Mouse (Mus musculus) heart, adult 2 months (tissue): ENCODE data around the gene Zfp963. TPM values are rescaled to one million over a fixed set of nuclear protein-coding genes. Genes with fewer than 3 reads are reported as not detected.

Experiments used
- DNase-seq, 2 experiments: peaks; one replicate each; pipeline ENCODE4 v3.0.0; 2021
- H3K27ac ChIP-seq: fragments of 200-600 bp; 2 replicates; pipeline ENCODE4 v1.8.1; 2022
- H3K27me3 ChIP-seq: fragments of 200-500 bp; 2 replicates; pipeline ENCODE4 v1.6.1; 2012; ENCODE audit warnings: mild to moderate bottlenecking, low read length, inconsistent platforms, mixed read lengths; ENCODE audit not compliant: control insufficient read depth, insufficient read depth
- H3K36me3 ChIP-seq: fragments of 200-500 bp; 2 replicates; pipeline ENCODE4 v1.6.1; 2012; ENCODE audit warnings: low read length, inconsistent platforms; ENCODE audit not compliant: control insufficient read depth, insufficient read depth
- H3K4me1 ChIP-seq: fragments of 200-500 bp; 2 replicates; pipeline ENCODE4 v1.6.1; 2011; ENCODE audit warnings: low read length; ENCODE audit not compliant: control insufficient read depth, insufficient read depth
- H3K4me3 ChIP-seq: fragments of 200-600 bp; 2 replicates; pipeline ENCODE4 v1.8.1; 2022
- H3K79me2 ChIP-seq: fragments of 200-500 bp; replicated peaks from 2 replicates; pipeline ENCODE4 v1.6.1; 2012; ENCODE audit warnings: mild to moderate bottlenecking, inconsistent platforms, low read length, moderate library complexity, mixed read lengths; ENCODE audit not compliant: control insufficient read depth, insufficient read depth
- H3K9ac ChIP-seq: fragments of 200-500 bp; 2 replicates; pipeline ENCODE4 v1.6.1; 2012; ENCODE audit warnings: low read depth, mild to moderate bottlenecking, control low read depth, inconsistent platforms, low read length, mixed read lengths
- CTCF ChIP-seq: fragments of 200-600 bp; IDR thresholded peaks from 2 replicates; pipeline ENCODE4 v1.8.1; 2022; ENCODE audit warnings: antibody characterized with exemption, mild to moderate bottlenecking, moderate library complexity
- EP300 ChIP-seq: fragments of 200-500 bp; IDR thresholded peaks from 2 replicates; pipeline ENCODE4 v1.6.1; 2011; ENCODE audit warnings: low read depth, low read length, control low read depth; ENCODE audit not compliant: insufficient read depth
- POLR2A ChIP-seq: fragments of 200-500 bp; IDR thresholded peaks from 2 replicates; pipeline ENCODE4 v1.6.1; 2011; ENCODE audit warnings: mild to moderate bottlenecking, low read depth, low read length, control low read depth; ENCODE audit not compliant: insufficient read depth
- WGBS: fragments of 180-500 bp; shearing (Covaris S2); methylation state at CpG from one replicate; pipeline ENCODE4 v1.1.7; 2018; 5-methylcytosine and 5-hydroxymethylcytosine counted together
- intact Hi-C: fragments of 180-260 bp; cut with DNase I; formaldehyde crosslinking; loops from one replicate; pipeline ENCODE4 v1.15.1; 2025
- polyA plus RNA-seq: library from polyadenylated mRNA; depleted of rRNA; stranded (reverse); fragments of >200 nt; gene quantifications from 2 replicates; pipeline ENCODE4 v1.2.3, GENCODE M21; 2012
- total RNA-seq, 2 experiments: library from RNA; stranded (reverse); gene quantifications; 2 replicates each; pipeline ENCODE4 v1.2.3; 2021

Gene Zfp963
- total and polyA plus RNA-seq, 3 experiments, result 1.7 to 2.7 (median 2.5) TPM

DNA sequence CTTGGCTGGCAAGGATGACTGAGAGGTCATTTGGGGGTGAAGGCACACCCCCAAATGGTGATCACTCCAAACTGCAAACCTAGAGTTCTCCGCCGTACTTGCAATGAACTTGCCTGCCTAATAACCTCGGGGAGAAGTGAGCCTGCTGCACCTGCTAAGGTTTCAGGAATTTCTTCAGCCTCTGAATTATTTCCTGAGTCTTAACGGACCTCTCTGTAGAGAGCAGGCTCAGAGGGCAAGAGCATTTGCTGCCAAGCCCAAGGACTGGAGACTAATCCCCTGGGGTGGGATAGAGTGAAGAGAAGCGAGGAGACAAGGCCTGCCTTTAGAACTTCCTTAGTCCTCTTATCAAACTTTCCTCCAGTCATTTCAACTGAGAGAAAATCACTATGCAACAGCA, 40.0 kb upstream of the Zfp963 start:
- Histone ChIP-seq H3K27me3 (no peaks in the 10 kb centered on the region), H3K79me2 (peaks cover 3% of the 10 kb centered on the region), H3K27ac (no peak overlapping the region), H3K4me1 (no peaks in the 10 kb centered on the region; the same call in none of the 2 replicates), H3K4me3 (no peak overlapping the region), H3K36me3 (peaks cover 3% of the 10 kb centered on the region; the same call in 1 of the 2 replicates), H3K9ac (no peak overlapping the region)
- intact Hi-C loops, result loop anchor here (2.0 to 5.0 kb wide), 4 partner anchors 15 to 162 kb away; partner anchors contain the start of genes Gm20422, Zfp868 and Zfp963
- TF ChIP-seq EP300 (no peak), CTCF (no peak), POLR2A (no peak)
- 53% methylated on average over 5 of the region's 5 CpGs for WGBS
- no peak for DNase-seq

DNA sequence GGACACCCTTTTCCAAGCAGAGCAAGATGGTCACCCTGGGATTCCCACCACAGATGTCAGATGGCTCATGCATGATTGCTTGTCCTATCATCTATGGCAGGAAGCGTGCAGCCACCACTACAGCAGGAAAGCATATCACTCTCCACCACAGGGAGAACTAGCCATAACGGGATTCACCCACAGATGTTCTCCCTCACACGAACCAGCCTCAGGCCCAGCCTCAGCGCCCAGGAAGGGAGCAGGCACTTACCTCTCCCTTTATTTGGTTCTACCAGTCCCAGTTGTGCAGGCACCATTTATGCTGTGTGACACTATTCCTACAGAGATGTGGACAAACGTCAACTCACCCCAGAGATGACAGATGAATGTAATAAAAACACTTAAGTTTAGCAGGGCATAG, 39.3 kb upstream of the Zfp963 start:
- no peak for DNase-seq
- Histone ChIP-seq H3K27me3 (no peaks in the 10 kb centered on the region), H3K4me3 (no peak overlapping the region), H3K79me2 (peaks cover 3% of the 10 kb centered on the region), H3K9ac (no peak overlapping the region), H3K4me1 (no peaks in the 10 kb centered on the region; the same call in none of the 2 replicates), H3K27ac (no peak overlapping the region), H3K36me3 (peaks cover 3% of the 10 kb centered on the region; the same call in 1 of the 2 replicates)
- WGBS, result 83% methylated on average over 5 of the region's 5 CpGs
- TF ChIP-seq POLR2A, result no peak
- TF ChIP-seq CTCF, result no peak
- TF ChIP-seq EP300, result no peak
- intact Hi-C loops, result no loop called here

DNA sequence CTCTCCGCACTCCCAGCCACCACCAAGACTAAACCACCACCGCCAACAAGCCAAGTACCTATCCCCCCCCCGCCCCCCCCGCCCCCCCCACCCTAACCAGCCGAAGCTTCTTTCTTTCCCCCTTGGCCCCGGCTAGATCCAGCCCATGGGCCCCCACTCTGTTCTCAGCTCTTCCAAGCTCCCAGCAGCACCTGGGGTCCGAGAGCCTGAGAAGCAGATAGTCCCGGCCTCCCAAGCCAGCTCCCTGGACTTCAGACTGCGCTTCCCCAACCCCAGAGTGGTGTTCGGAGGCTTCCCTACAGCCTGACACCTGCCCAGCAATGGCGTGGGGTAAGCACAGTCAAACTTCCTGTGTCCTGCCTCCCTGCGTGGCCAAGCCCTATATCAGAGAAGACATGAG, 27.3 kb upstream of the Zfp963 start:
- Histone ChIP-seq H3K36me3 (peaks cover 3% of the 10 kb centered on the region; the same call in 1 of the 2 replicates), H3K9ac (no peak overlapping the region), H3K4me3 (no peak overlapping the region), H3K27me3 (no peaks in the 10 kb centered on the region), H3K27ac (no peak overlapping the region), H3K4me1 (no peaks in the 10 kb centered on the region), H3K79me2 (peaks cover 4% of the 10 kb centered on the region; the same call in 1 of the 2 replicates)
- 66% methylated on average over 11 of the region's 12 CpGs for WGBS
- TF ChIP-seq POLR2A, result no peak
- no peak for TF ChIP-seq EP300
- no peak for TF ChIP-seq CTCF
- intact Hi-C loops, result loop anchor here (10.0 kb wide), 1 partner anchor 62 kb away; the partner anchor contains the start of gene Zfp869
- DNase-seq, result no peak

DNA sequence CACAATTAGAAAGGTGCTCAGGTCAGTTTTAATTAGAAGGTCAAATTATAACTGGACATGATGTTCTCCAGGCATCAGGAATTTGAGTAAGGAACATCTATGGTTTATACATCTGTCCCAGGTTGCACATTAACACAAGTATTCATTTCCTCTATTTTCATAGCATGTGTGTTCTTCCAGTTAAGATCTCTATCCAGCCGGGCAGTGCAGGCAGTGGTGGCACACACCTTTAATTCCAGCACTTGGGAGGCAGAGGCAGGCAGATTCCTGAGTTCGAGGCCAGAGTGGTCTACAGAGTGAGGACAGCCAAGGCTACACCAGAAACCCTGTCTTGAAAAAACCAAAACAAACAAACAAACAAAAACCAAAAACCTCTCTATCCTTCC, 25.4 kb upstream of the Zfp963 start:
- H3K27me3 ChIP-seq, result no peaks in the 10 kb centered on the region
- peak overlapping the region; percentile 86; the same call in 1 of the 2 replicates for H3K4me3 ChIP-seq
- H3K4me1 ChIP-seq, result no peaks in the 10 kb centered on the region; the same call in 1 of the 2 replicates
- TF ChIP-seq CTCF (no peak), EP300 (no peak), POLR2A (no peak)
- no peak overlapping the region for H3K9ac ChIP-seq
- WGBS, result 50% methylated on average over 2 of the region's 2 CpGs
- intact Hi-C loops, result loop anchor here (2.0 to 10.0 kb wide), 2 partner anchors 16 to 60 kb away; partner anchors contain the start of genes Atp13a1, Zfp866 and Zfp869
- peak overlapping the region; percentile 99 for H3K27ac ChIP-seq
- H3K79me2 ChIP-seq, result peaks cover 6% of the 10 kb centered on the region; the same call in 1 of the 2 replicates
- DNase-seq, result no peak
- H3K36me3 ChIP-seq, result peaks cover 3% of the 10 kb centered on the region; the same call in 1 of the 2 replicates

DNA sequence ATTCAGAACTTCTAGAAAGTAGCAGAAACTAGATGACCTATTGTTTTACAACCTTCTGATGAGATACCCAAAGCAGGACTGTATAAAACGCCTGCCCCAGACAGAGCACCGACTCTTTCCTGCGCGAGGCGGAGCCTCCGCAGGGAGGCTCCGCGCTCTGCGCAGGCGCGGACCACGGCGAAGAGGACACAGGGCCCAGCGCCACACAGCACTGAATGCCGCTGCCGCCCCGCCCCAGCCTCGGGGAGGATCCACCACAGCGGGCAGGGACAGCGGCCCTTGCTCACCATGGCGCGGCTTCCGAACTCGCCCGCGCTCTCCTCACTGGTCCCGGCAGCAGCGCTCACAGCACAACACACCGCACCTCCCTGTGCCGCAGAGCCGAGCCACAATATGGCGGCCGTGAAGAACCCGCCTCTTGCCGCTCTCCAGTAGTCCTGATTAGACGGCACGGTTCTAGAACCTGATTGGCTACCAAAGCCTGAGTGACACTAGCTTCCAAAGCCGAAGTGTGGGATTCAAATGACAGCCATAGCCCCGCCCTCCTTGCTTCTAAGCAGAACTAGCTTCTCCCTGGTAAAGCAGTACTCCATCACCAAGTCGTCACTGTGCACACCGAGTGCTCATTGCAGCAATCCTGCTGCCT, 24.9 kb upstream of the Zfp963 start, which contains the start of gene Gm20422:
Gene Gm20422 (minus strand): TSS at position 384 of the 646 bp plus-strand sequence.
- Histone ChIP-seq H3K9ac (peak within 1 kb of the TSS; percentile 99), H3K36me3 (peaks cover 3% of the 10 kb centered on the region; the same call in 1 of the 2 replicates), H3K27me3 (no peaks in the 10 kb centered on the region), H3K27ac (peak within 1 kb of the TSS; percentile 99), H3K4me1 (no peaks in the 10 kb centered on the region; the same call in 1 of the 2 replicates), H3K4me3 (peak within 1 kb of the TSS; percentile 86), H3K79me2 (peaks cover 8% of the 10 kb centered on the region)
- peak; percentile 91 to 95 for DNase-seq
- intact Hi-C loops, result loop anchor here (2.0 to 10.0 kb wide), 3 partner anchors 16 to 122 kb away; partner anchors contain the start of genes Atp13a1, Zfp866, Zfp869 and Zfp964
- peak; percentile 95 for TF ChIP-seq POLR2A
- no peak for TF ChIP-seq CTCF
- TF ChIP-seq EP300, result 0 out of 2 replicates have a peak, but pooled peaks have one; percentile 13
- 1% methylated on average over 41 of the region's 41 CpGs for WGBS
